Mouse (Mus musculus) brain, embryonic 14.5 days (tissue): ENCODE data around the gene Scap.

Experiments
- CTCF ChIP-seq: fragments of 200-500 bp; IDR thresholded peaks from 2 replicates; pipeline ENCODE4 v1.5.1; 2012; ENCODE audit warnings: inconsistent platforms, mild to moderate bottlenecking, moderate library complexity, borderline replicate concordance; ENCODE audit not compliant: insufficient read depth, insufficient read length; ENCODE audit errors: extremely low read depth
- POLR2A ChIP-seq: fragments of 200-500 bp; IDR thresholded peaks from 2 replicates; pipeline ENCODE4 v1.6.1; 2012; ENCODE audit warnings: mild to moderate bottlenecking, inconsistent platforms, borderline replicate concordance; ENCODE audit not compliant: poor library complexity, insufficient read depth, insufficient read length, severe bottlenecking; ENCODE audit errors: extremely low read depth

DNA sequence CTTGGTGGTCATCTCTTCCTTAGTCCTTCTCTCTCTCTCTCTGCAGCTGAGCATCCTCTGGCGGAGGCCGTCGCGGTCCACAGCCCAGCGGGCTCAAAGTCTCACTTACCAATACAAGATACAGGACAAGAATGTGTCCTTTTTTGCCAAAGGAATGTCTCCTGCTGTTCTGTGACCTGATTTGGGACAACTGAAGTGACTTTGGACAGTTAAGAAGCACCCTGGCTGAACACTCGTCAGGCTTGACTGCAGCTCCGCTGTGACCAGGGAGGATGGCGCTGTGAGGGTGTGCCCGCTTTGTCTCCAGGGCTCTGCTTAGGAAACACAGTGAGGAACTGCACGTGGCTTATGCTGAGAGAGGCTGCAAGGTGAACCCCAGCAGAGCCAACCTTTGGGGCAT lies 12.3 kb upstream of the Scap start:
- TF ChIP-seq CTCF = no peak
- TF ChIP-seq POLR2A = no peak
